Mouse (Mus musculus): ENCODE measurements around the gene Tbpl2. TPM values are rescaled to one million over a fixed set of nuclear protein-coding genes. Genes with fewer than 3 reads are reported as not detected.

Gene Tbpl2
- polyA plus RNA-seq, 1 experiment from 2014 or later: not detected

DNA sequence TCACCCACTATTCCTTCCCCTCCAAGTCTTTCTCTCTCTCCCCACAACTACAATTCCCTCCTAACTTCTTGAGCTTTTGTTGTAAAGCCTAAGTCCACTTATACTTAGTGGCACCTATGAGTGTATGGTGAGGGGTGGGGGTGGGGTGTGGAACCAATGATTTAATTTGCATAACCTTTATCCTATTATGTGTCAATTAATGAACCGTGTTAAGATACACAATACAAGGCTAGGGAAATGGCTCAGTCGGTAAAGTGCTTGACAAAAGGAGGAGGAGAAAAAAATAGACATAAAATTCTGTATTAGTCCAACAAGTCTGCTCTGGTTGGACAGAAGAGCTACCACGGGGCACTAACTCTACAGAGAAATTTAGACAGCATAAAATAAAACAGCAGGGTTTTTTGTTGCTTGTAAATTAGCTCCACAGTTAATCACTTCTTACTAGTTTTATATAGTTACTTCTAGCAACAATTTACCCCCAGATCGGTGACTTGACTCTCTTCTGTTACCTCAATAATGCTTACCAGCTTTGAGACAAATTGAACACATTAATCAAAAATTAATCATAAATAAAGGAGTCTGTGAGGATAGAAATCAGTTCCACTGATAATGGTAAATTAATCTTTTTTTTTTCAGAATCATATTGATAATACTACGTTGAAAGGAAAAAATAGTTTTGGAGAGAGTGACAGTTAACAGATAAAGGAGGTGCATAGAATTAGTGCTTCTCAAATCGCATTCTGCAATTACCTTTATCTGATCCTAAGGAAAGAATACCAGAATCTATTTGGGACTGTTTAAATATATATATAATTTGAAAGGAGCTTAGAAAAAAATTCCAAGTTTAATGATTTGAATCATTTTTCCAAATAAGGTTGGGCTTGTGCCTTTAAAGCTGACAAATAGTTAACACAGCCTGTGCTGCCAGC, 48.6 kb downstream of the Tbpl2 start:
- Histone ChIP-seq H3K4me1 (ENCODE audit: control insufficient read depth, insufficient read depth, low read length) (no peaks in the 10 kb centered on the region), H3K36me3 (ENCODE audit: control insufficient read depth, insufficient read depth, low read length) (no peaks in the 10 kb centered on the region), H3K27ac (ENCODE audit: low read depth, low read length) (no peak overlapping the region), H3K4me3 (ENCODE audit: low read length) (peak overlapping the region; percentile 31), H3K4me2 (replicated peaks; ENCODE audit: low read depth, low read length) (peak overlapping the region; percentile 42), H3K9ac (ENCODE audit: low read depth, low read length) (no peak overlapping the region), H3K9me3 (ENCODE audit: control insufficient read depth, low read length) (no peaks in the 10 kb centered on the region), H3K27me3 (ENCODE audit: control insufficient read depth, insufficient read depth, low read length) (no peaks in the 10 kb centered on the region)
- WGBS: 68% methylated on average over 6 of the region's 6 CpGs
- ATAC-seq (ENCODE audit: low FRiP score, low TSS enrichment): no peak

- ATAC-seq (ENCODE audit: low FRiP score, low TSS enrichment): no peak
- H3K4me1 ChIP-seq (ENCODE audit: control insufficient read depth, insufficient read depth, low read length): no peaks in the 10 kb centered on the region
- H3K36me3 ChIP-seq (ENCODE audit: control insufficient read depth, insufficient read depth, low read length): no peaks in the 10 kb centered on the region
- WGBS: 86% methylated on average over 1 of the region's 1 CpGs
- no peak overlapping the region for H3K4me3 ChIP-seq (ENCODE audit: low read length)
- no peaks in the 10 kb centered on the region for H3K27me3 ChIP-seq (ENCODE audit: control insufficient read depth, insufficient read depth, low read length)
- no peaks in the 10 kb centered on the region for H3K9me3 ChIP-seq (ENCODE audit: control insufficient read depth, low read length)
- H3K4me2 ChIP-seq (replicated peaks; ENCODE audit: low read depth, low read length): no peak overlapping the region
- H3K27ac ChIP-seq (ENCODE audit: low read depth, low read length): no peak overlapping the region
- H3K9ac ChIP-seq (ENCODE audit: low read depth, low read length): no peak overlapping the region
Measured at GRCm38 (mm10) chr2:24042901-24043300, 53.5 kb downstream of the Tbpl2 start.

GRCm38 (mm10) chr2:24040531-24040930, 55.9 kb downstream of the Tbpl2 start:
- Histone ChIP-seq H3K27ac (ENCODE audit: low read depth, low read length) (no peak overlapping the region), H3K4me2 (replicated peaks; ENCODE audit: low read depth, low read length) (no peak overlapping the region), H3K9me3 (ENCODE audit: control insufficient read depth, low read length) (no peaks in the 10 kb centered on the region), H3K36me3 (ENCODE audit: control insufficient read depth, insufficient read depth, low read length) (no peaks in the 10 kb centered on the region), H3K27me3 (ENCODE audit: control insufficient read depth, insufficient read depth, low read length) (no peaks in the 10 kb centered on the region), H3K4me1 (ENCODE audit: control insufficient read depth, insufficient read depth, low read length) (no peaks in the 10 kb centered on the region), H3K9ac (ENCODE audit: low read depth, low read length) (no peak overlapping the region), H3K4me3 (ENCODE audit: low read length) (no peak overlapping the region)
- no peak for ATAC-seq (ENCODE audit: low FRiP score, low TSS enrichment)
- 91% methylated on average over 1 of the region's 1 CpGs for WGBS

Other genes starting within 250 kb of the Tbpl2 start
- 1.3 and 1.5 TPM in 2 replicates for gene Hnmt, start 47.2 kb downstream of the Tbpl2 start, polyA plus RNA-seq (2014; fragmentation: Nextera tagmentation; extraction: Ambion mirVana)
- gene Il1f8, start 56.6 kb upstream of the Tbpl2 start, polyA plus RNA-seq (2014; fragmentation: Nextera tagmentation; extraction: Ambion mirVana): not detected in 2 replicates
- not detected in 2 replicates for gene Il1f9, start 89.9 kb upstream of the Tbpl2 start, polyA plus RNA-seq (2014; fragmentation: Nextera tagmentation; extraction: Ambion mirVana)
- not detected in 2 replicates for gene Il1f6, start 118.8 kb upstream of the Tbpl2 start, polyA plus RNA-seq (2014; fragmentation: Nextera tagmentation; extraction: Ambion mirVana)
- not detected in 2 replicates for gene Il1f5, start 180.4 kb upstream of the Tbpl2 start, polyA plus RNA-seq (2014; fragmentation: Nextera tagmentation; extraction: Ambion mirVana)
- not detected in 2 replicates for gene Il1f10, start 194.6 kb upstream of the Tbpl2 start, polyA plus RNA-seq (2014; fragmentation: Nextera tagmentation; extraction: Ambion mirVana)
- gene Il1rn, start 240.3 kb upstream of the Tbpl2 start, polyA plus RNA-seq (2014; fragmentation: Nextera tagmentation; extraction: Ambion mirVana): 0.60 and 1.5 TPM in 2 replicates

Measured in kidney, embryonic 14.5 days (tissue).